Mouse (Mus musculus): ENCODE results near the gene Rps6ka2.

GRCm38 (mm10) chr17:7206434-7207145 lies 36.7 kb downstream of the Rps6ka2 start:
- TF ChIP-seq CTCF (IDR thresholded peaks at IDR 0.05; ENCODE audit: borderline replicate concordance, extremely low read depth, insufficient read depth, insufficient read length), result no peak
- TF ChIP-seq POLR2A (IDR thresholded peaks at IDR 0.05; ENCODE audit: borderline replicate concordance, extremely low read depth, insufficient read depth, insufficient read length, poor library complexity, severe bottlenecking), result no peak
